Mouse (Mus musculus) heart, embryonic 13.5 days (tissue): Measurements from ENCODE around the gene Slc25a13. TPM values are rescaled to one million over a fixed set of nuclear protein-coding genes. Genes with fewer than 3 reads are reported as not detected.

Experiments used
- ATAC-seq: fragments of 200-750 bp; cut with Nextera tagmentation; 2 replicates; pipeline ENCODE4 v1.8.0; 2017; ENCODE audit warnings: moderate TSS enrichment; ENCODE audit not compliant: insufficient number of reproducible peaks, low FRiP score, low TSS enrichment; ENCODE audit errors: extremely low read depth
- H3K27ac ChIP-seq: fragments of 300-500 bp; sonication (generic); replicated peaks from 2 replicates; pipeline ENCODE4 v1.5.1; 2015; ENCODE audit warnings: moderate library complexity, mild to moderate bottlenecking, inconsistent platforms
- H3K27me3 ChIP-seq: fragments of 300-500 bp; sonication (generic); replicated peaks from 2 replicates; pipeline ENCODE4 v1.6.1; 2015; ENCODE audit warnings: mild to moderate bottlenecking, inconsistent platforms
- H3K36me3 ChIP-seq: fragments of 300-500 bp; sonication (generic); 2 replicates; pipeline ENCODE4 v1.6.1; 2015; ENCODE audit warnings: mild to moderate bottlenecking, inconsistent platforms
- H3K4me1 ChIP-seq: fragments of 300-500 bp; sonication (generic); 2 replicates; pipeline ENCODE4 v1.6.1; 2015; ENCODE audit warnings: inconsistent platforms
- H3K4me2 ChIP-seq: fragments of 300-500 bp; sonication (generic); 2 replicates; pipeline ENCODE4 v1.6.1; 2015; ENCODE audit warnings: inconsistent platforms, mild to moderate bottlenecking, moderate library complexity
- H3K4me3 ChIP-seq: fragments of 300-500 bp; sonication (generic); 2 replicates; pipeline ENCODE4 v1.5.1; 2015; ENCODE audit warnings: moderate library complexity, mild to moderate bottlenecking, inconsistent platforms
- H3K9ac ChIP-seq: fragments of 300-500 bp; sonication (generic); 2 replicates; pipeline ENCODE4 v1.6.1; 2015; ENCODE audit warnings: inconsistent platforms, mild to moderate bottlenecking, moderate library complexity
- H3K9me3 ChIP-seq: fragments of 300-500 bp; sonication (generic); 2 replicates; pipeline ENCODE4 v1.6.1; 2016; ENCODE audit warnings: inconsistent platforms
- WGBS: fragments of 180-500 bp; shearing (Covaris S2); methylation state at CpG from one replicate; pipeline ENCODE4 v1.1.7; 2015; ENCODE audit warnings: mixed read lengths; 5-methylcytosine and 5-hydroxymethylcytosine counted together
- polyA plus RNA-seq: library from polyadenylated mRNA; unstranded; fragments of >200 nt; fragmentation: Nextera tagmentation; extraction: Ambion mirVana; gene quantifications from 2 replicates; pipeline ENCODE4 v1.2.1, GENCODE M21; 2015

Slc25a13 gene
- polyA plus RNA-seq, 1 experiment from 2014 or later = 55.3 TPM

- H3K4me3 ChIP-seq = no peak overlapping the region
- no peaks in the 10 kb centered on the region; the same call in 1 of the 2 replicates for H3K27me3 ChIP-seq
- 72% methylated on average over 12 of the region's 12 CpGs for WGBS
- no peaks in the 10 kb centered on the region for H3K9me3 ChIP-seq
- H3K36me3 ChIP-seq = no peaks in the 10 kb centered on the region
- no peak overlapping the region for H3K9ac ChIP-seq
- H3K4me1 ChIP-seq = peaks cover 17% of the 10 kb centered on the region
- ATAC-seq = no peak
- H3K4me2 ChIP-seq = no peak overlapping the region
- H3K27ac ChIP-seq = no peak overlapping the region
Measured at GRCm38 (mm10) chr6:6219661-6220370, 2.8 kb upstream of the Slc25a13 start.

- ATAC-seq = no peak
- Histone ChIP-seq H3K27ac (peak overlapping the region; percentile 83), H3K36me3 (no peaks in the 10 kb centered on the region), H3K4me3 (peak overlapping the region; percentile 79), H3K4me1 (peaks cover 33% of the 10 kb centered on the region), H3K4me2 (peak overlapping the region; percentile 84), H3K9me3 (no peaks in the 10 kb centered on the region), H3K27me3 (no peaks in the 10 kb centered on the region; the same call in 1 of the 2 replicates), H3K9ac (peak overlapping the region; percentile 87)
- 16% methylated on average over 5 of the region's 5 CpGs for WGBS
Measured at GRCm38 (mm10) chr6:6217286-6217625, 283 bp upstream of the Slc25a13 start.

- H3K4me3 ChIP-seq = peak overlapping the region; percentile 79
- H3K4me1 ChIP-seq = peaks cover 45% of the 10 kb centered on the region
- H3K4me2 ChIP-seq = peak overlapping the region; percentile 84
- H3K9me3 ChIP-seq = no peaks in the 10 kb centered on the region
- WGBS = 40% methylated on average over 5 of the region's 5 CpGs
- no peaks in the 10 kb centered on the region for H3K27me3 ChIP-seq
- ATAC-seq = no peak
- H3K9ac ChIP-seq = peak overlapping the region; percentile 87
- H3K27ac ChIP-seq = peak overlapping the region; percentile 83; the same call in 1 of the 2 replicates
- no peaks in the 10 kb centered on the region for H3K36me3 ChIP-seq
Measured at GRCm38 (mm10) chr6:6216120-6216506, 860 bp downstream of the Slc25a13 start.

GRCm38 (mm10) chr6:6212360-6213310, 4.3 kb downstream of the Slc25a13 start:
- WGBS = 51% methylated on average over 8 of the region's 8 CpGs
- Histone ChIP-seq H3K36me3 (0 out of 2 replicates have a peak, but pooled peaks cover 6% of the 10 kb centered on the region), H3K27me3 (peaks cover 12% of the 10 kb centered on the region), H3K27ac (peak overlapping the region; percentile 48), H3K4me3 (no peak overlapping the region), H3K9me3 (no peaks in the 10 kb centered on the region), H3K4me1 (peaks cover 74% of the 10 kb centered on the region), H3K4me2 (peak overlapping the region; percentile 22), H3K9ac (peak overlapping the region; percentile 24; the same call in 1 of the 2 replicates)
- no peak for ATAC-seq

GRCm38 (mm10) chr6:6211958-6212357, 5.0 kb downstream of the Slc25a13 start:
- no peak for ATAC-seq
- Histone ChIP-seq H3K36me3 (peaks cover 9% of the 10 kb centered on the region; the same call in 1 of the 2 replicates), H3K27me3 (peaks cover 12% of the 10 kb centered on the region), H3K4me3 (no peak overlapping the region), H3K9me3 (no peaks in the 10 kb centered on the region), H3K9ac (0 out of 2 replicates have a peak overlapping the region, but pooled peaks have one; percentile 57), H3K4me1 (peaks cover 74% of the 10 kb centered on the region), H3K4me2 (peak overlapping the region; percentile 22), H3K27ac (peak overlapping the region; percentile 48; the same call in 1 of the 2 replicates)
- 33% methylated on average over 3 of the region's 3 CpGs for WGBS

GRCm38 (mm10) chr6:6210637-6211036, 6.3 kb downstream of the Slc25a13 start:
- no peak overlapping the region for H3K9ac ChIP-seq
- WGBS = 90% methylated on average over 7 of the region's 7 CpGs
- H3K9me3 ChIP-seq = no peaks in the 10 kb centered on the region
- peaks cover 10% of the 10 kb centered on the region; the same call in 1 of the 2 replicates for H3K36me3 ChIP-seq
- peaks cover 15% of the 10 kb centered on the region for H3K27me3 ChIP-seq
- no peak for ATAC-seq
- no peak overlapping the region for H3K4me2 ChIP-seq
- H3K4me1 ChIP-seq = peaks cover 69% of the 10 kb centered on the region
- no peak overlapping the region for H3K27ac ChIP-seq
- no peak overlapping the region for H3K4me3 ChIP-seq

GRCm38 (mm10) chr6:6208351-6209059, 8.5 kb downstream of the Slc25a13 start:
- ATAC-seq = no peak
- peaks cover 18% of the 10 kb centered on the region for H3K27me3 ChIP-seq
- no peaks in the 10 kb centered on the region for H3K9me3 ChIP-seq
- H3K27ac ChIP-seq = peak overlapping the region; percentile 8; the same call in 1 of the 2 replicates
- H3K4me1 ChIP-seq = peaks cover 55% of the 10 kb centered on the region
- peaks cover 10% of the 10 kb centered on the region; the same call in 1 of the 2 replicates for H3K36me3 ChIP-seq
- H3K4me2 ChIP-seq = peak overlapping the region; percentile 55
- H3K4me3 ChIP-seq = peak overlapping the region; percentile 17
- H3K9ac ChIP-seq = no peak overlapping the region
- WGBS = 3% methylated on average over 4 of the region's 4 CpGs

GRCm38 (mm10) chr6:6207836-6208235, 9.1 kb downstream of the Slc25a13 start:
- 45% methylated on average over 3 of the region's 3 CpGs for WGBS
- H3K27me3 ChIP-seq = peaks cover 18% of the 10 kb centered on the region
- H3K9me3 ChIP-seq = no peaks in the 10 kb centered on the region
- peaks cover 10% of the 10 kb centered on the region; the same call in 1 of the 2 replicates for H3K36me3 ChIP-seq
- no peak overlapping the region for H3K9ac ChIP-seq
- H3K4me3 ChIP-seq = peak overlapping the region; percentile 17; the same call in 1 of the 2 replicates
- peak overlapping the region; percentile 55 for H3K4me2 ChIP-seq
- H3K27ac ChIP-seq = 0 out of 2 replicates have a peak overlapping the region, but pooled peaks have one; percentile 8
- peaks cover 50% of the 10 kb centered on the region for H3K4me1 ChIP-seq
- ATAC-seq = no peak

- no peak overlapping the region for H3K9ac ChIP-seq
- 68% methylated on average over 1 of the region's 1 CpGs for WGBS
- no peaks in the 10 kb centered on the region for H3K9me3 ChIP-seq
- H3K4me3 ChIP-seq = no peak overlapping the region
- H3K4me1 ChIP-seq = peaks cover 45% of the 10 kb centered on the region
- peaks cover 10% of the 10 kb centered on the region; the same call in 1 of the 2 replicates for H3K36me3 ChIP-seq
- no peak overlapping the region for H3K27ac ChIP-seq
- H3K4me2 ChIP-seq = no peak overlapping the region
- peak; percentile 45; the same call in 1 of the 2 replicates for ATAC-seq
- H3K27me3 ChIP-seq = peaks cover 18% of the 10 kb centered on the region
Measured at GRCm38 (mm10) chr6:6207395-6207794, 9.6 kb downstream of the Slc25a13 start.

- H3K9me3 ChIP-seq = no peaks in the 10 kb centered on the region
- ATAC-seq = no peak
- H3K36me3 ChIP-seq = peaks cover 16% of the 10 kb centered on the region
- H3K4me1 ChIP-seq = peaks cover 29% of the 10 kb centered on the region
- H3K27me3 ChIP-seq = peaks cover 17% of the 10 kb centered on the region
- H3K4me2 ChIP-seq = no peak overlapping the region
- H3K9ac ChIP-seq = no peak overlapping the region
- no peak overlapping the region for H3K27ac ChIP-seq
- no peak overlapping the region for H3K4me3 ChIP-seq
- 94% methylated on average over 3 of the region's 3 CpGs for WGBS
Measured at GRCm38 (mm10) chr6:6205599-6206165, 11.3 kb downstream of the Slc25a13 start.
